Mouse (Mus musculus) brain, embryonic 14.5 days (tissue): Measurements from ENCODE around the gene Prps1.

ENCODE experiments used
- CTCF ChIP-seq: fragments of 200-500 bp; IDR thresholded peaks from 2 replicates; pipeline ENCODE4 v1.5.1; 2012; ENCODE audit warnings: inconsistent platforms, mild to moderate bottlenecking, moderate library complexity, borderline replicate concordance; ENCODE audit not compliant: insufficient read depth, insufficient read length; ENCODE audit errors: extremely low read depth
- POLR2A ChIP-seq: fragments of 200-500 bp; IDR thresholded peaks from 2 replicates; pipeline ENCODE4 v1.6.1; 2012; ENCODE audit warnings: mild to moderate bottlenecking, inconsistent platforms, borderline replicate concordance; ENCODE audit not compliant: poor library complexity, insufficient read depth, insufficient read length, severe bottlenecking; ENCODE audit errors: extremely low read depth

DNA sequence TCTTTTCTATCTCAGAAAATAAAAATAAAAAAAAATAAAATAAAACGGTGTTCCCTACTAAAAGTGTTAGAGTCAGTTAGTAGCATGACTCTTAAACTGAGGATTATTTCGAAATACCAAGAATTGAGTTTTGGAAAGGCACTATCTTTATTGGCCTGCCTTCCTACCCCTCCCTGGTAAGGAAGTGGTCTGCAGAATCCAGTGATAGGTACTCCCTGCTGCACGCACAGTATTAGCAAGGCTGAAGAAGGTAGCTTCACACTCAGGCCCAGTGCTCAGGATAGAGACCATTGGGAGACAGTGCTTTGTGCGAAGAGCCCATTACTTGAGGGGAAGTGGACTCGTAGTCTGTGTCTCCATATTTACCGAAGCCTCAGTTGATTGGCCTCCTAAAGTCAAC lies 21.8 kb downstream of the Prps1 start:
- TF ChIP-seq CTCF = no peak
- TF ChIP-seq POLR2A = no peak
